Mouse (Mus musculus): Measurements from ENCODE around the gene Asgr1. TPM values are rescaled to one million over a fixed set of nuclear protein-coding genes. Genes with fewer than 3 reads are reported as not detected.

Gene Asgr1
- total and polyA plus RNA-seq, 3 experiments, result 0.31 TPM; not detected in 2

- H3K9me3 ChIP-seq (replicated peaks; ENCODE audit: insufficient read depth, low read length), result no peaks in the 10 kb centered on the region
- H3K9ac ChIP-seq (ENCODE audit: control insufficient read depth, low read depth, low read length, poor library complexity, severe bottlenecking), result no peak overlapping the region
- H3K4me1 ChIP-seq (ENCODE audit: control insufficient read depth in 1 of 2, insufficient read depth in 2 of 2, low read length in 2 of 2), result peaks cover 0 to 9% of the 10 kb centered on the region in 2 experiments; a peak in 2 of 4 replicates
- TF ChIP-seq POLR2AphosphoS5 (IDR thresholded peaks at IDR 0.05; ENCODE audit: borderline replicate concordance, low read depth, low read length), result no peak
- TF ChIP-seq USF1 (IDR thresholded peaks at IDR 0.05; ENCODE audit: low read depth, low read length), result no peak
- TF ChIP-seq ZC3H11A (IDR thresholded peaks at IDR 0.05; ENCODE audit: low read depth, low read length), result no peak
- TF ChIP-seq RAD21 (IDR thresholded peaks at IDR 0.05; ENCODE audit: low read depth, low read length), result no peak
- TF ChIP-seq TAL1 (IDR thresholded peaks at IDR 0.05; ENCODE audit: low read length), result no peak
- no peak for TF ChIP-seq MYC (IDR thresholded peaks at IDR 0.05; ENCODE audit: low read depth, low read length)
- H3K4me3 ChIP-seq (ENCODE audit: control insufficient read depth in 1 of 2, insufficient read depth in 1 of 2, low read depth in 2 of 2, low read length in 2 of 2), result no peak overlapping the region
- H3K27me3 ChIP-seq (ENCODE audit: control insufficient read depth in 1 of 2, insufficient read depth in 2 of 2, low read length in 2 of 2), result no peaks in the 10 kb centered on the region
- H3K36me3 ChIP-seq (ENCODE audit: control insufficient read depth in 1 of 2, insufficient read depth in 2 of 2, low read length in 2 of 2), result peaks cover 0 to 3% of the 10 kb centered on the region in 2 experiments; a peak in 2 of 4 replicates
- no peaks in the 10 kb centered on the region for H3K79me2 ChIP-seq (ENCODE audit: control insufficient read depth, insufficient read depth, low read length, poor library complexity)
- DNase-seq (ENCODE audit: low read depth, low spot score), result no peak
- no peak overlapping the region for H3K27ac ChIP-seq (ENCODE audit: control insufficient read depth, low read depth, low read length)
Measured at GRCm38 (mm10) chr11:70028401-70029129, 25.3 kb upstream of the Asgr1 start.

GRCm38 (mm10) chr11:70029130-70029801, 24.6 kb upstream of the Asgr1 start:
- Histone ChIP-seq H3K9ac (ENCODE audit: control insufficient read depth, low read depth, low read length, poor library complexity, severe bottlenecking) (no peak overlapping the region), H3K27ac (ENCODE audit: control insufficient read depth, low read depth, low read length) (no peak overlapping the region), H3K36me3 (ENCODE audit: control insufficient read depth in 1 of 2, insufficient read depth in 2 of 2, low read length in 2 of 2) (peaks cover 0 to 3% of the 10 kb centered on the region in 2 experiments; a peak in 2 of 4 replicates), H3K79me2 (ENCODE audit: control insufficient read depth, insufficient read depth, low read length, poor library complexity) (no peaks in the 10 kb centered on the region), H3K4me3 (ENCODE audit: control insufficient read depth in 1 of 2, insufficient read depth in 1 of 2, low read depth in 2 of 2, low read length in 2 of 2) (no peak overlapping the region), H3K27me3 (ENCODE audit: control insufficient read depth in 1 of 2, insufficient read depth in 2 of 2, low read length in 2 of 2) (no peaks in the 10 kb centered on the region), H3K9me3 (replicated peaks; ENCODE audit: insufficient read depth, low read length) (no peaks in the 10 kb centered on the region), H3K4me1 (ENCODE audit: control insufficient read depth in 1 of 2, insufficient read depth in 2 of 2, low read length in 2 of 2) (peaks cover 0 to 9% of the 10 kb centered on the region in 2 experiments; a peak in 2 of 4 replicates)
- DNase-seq (ENCODE audit: low read depth, low spot score), result peak; percentile 51
- TF ChIP-seq MXI1 (IDR thresholded peaks at IDR 0.05; ENCODE audit: low read depth, low read length) (no peak), MEF2A (IDR thresholded peaks at IDR 0.05; ENCODE audit: extremely low read depth, insufficient replicate concordance, low read depth, low read length, poor library complexity, severe bottlenecking) (no peak), CHD1 (IDR thresholded peaks at IDR 0.05; ENCODE audit: low read depth, low read length) (no peak), MYB (IDR thresholded peaks at IDR 0.05; ENCODE audit: low read depth, low read length) (no peak), MYC (IDR thresholded peaks at IDR 0.05; ENCODE audit: low read depth, low read length) (no peak), ETS1 (IDR thresholded peaks at IDR 0.05; ENCODE audit: low read depth, low read length) (no peak), CHD2 (IDR thresholded peaks at IDR 0.05; ENCODE audit: low read length) (no peak), POLR2AphosphoS5 (IDR thresholded peaks at IDR 0.05; ENCODE audit: borderline replicate concordance, low read depth, low read length) (no peak), USF1 (IDR thresholded peaks at IDR 0.05; ENCODE audit: low read depth, low read length) (no peak), MAX (IDR thresholded peaks at IDR 0.05; ENCODE audit: low read length) (no peak), USF2 (IDR thresholded peaks at IDR 0.05; ENCODE audit: borderline replicate concordance in 1 of 2, insufficient read depth in 1 of 2, low read depth in 1 of 2, low read length in 2 of 2) (no peak), SIN3A (IDR thresholded peaks at IDR 0.05; ENCODE audit: low read length) (no peak)
